In genomic region chr6:28986756-28987155, GRCm38 (mm10) we compare ENCODE assay signal across 11 mouse cellular contexts.
"Had no signal": no experiment of that assay in that cellular context is flagged by ENCODE, and none has a peak within 500 bp of the region (broad histone marks: within the 10 kb centered on the region; RNA-seq: fewer than 3 reads in every experiment).

No protein-coding gene starts in this region.

- DNase-seq: kidney, postnatal 14 days; kidney, postnatal 4 days; liver; lung, adult 18-20 months; lung, postnatal 10 days; lung, postnatal 36 days; retina, postnatal 1 day; right cerebral cortex, postnatal 25 days; thymus, adult 2 months; thymus, postnatal 14 days; thymus, postnatal 4 days had no signal
